Mouse (Mus musculus) midbrain, postnatal 0 days (tissue): ENCODE measurements at regions not wholly inside any gene's neighbourhood (a gene's known extent, or its start where the extent isn't known, plus 50 kb on each side); places are given as distances from the start of the nearest gene placed in this dataset.

ENCODE experiments used
- ATAC-seq: fragments of 200-750 bp; cut with Nextera tagmentation; 2 replicates; pipeline ENCODE4 v1.8.0; 2017; ENCODE audit warnings: moderate number of reproducible peaks, mild to moderate bottlenecking, moderate TSS enrichment, moderate library complexity; ENCODE audit not compliant: low FRiP score
- DNase-seq: peaks from one replicate; pipeline ENCODE4 v3.0.0-alpha.2; 2015; ENCODE audit warnings: low spot score
- H3K27ac ChIP-seq: fragments of 300-500 bp; sonication (generic); 2 replicates; pipeline ENCODE4 v1.5.1; 2014; ENCODE audit warnings: low read depth, mild to moderate bottlenecking, low read length, mixed read lengths
- H3K27me3 ChIP-seq: fragments of 300-500 bp; sonication (generic); 2 replicates; pipeline ENCODE4 v1.6.1; 2014; ENCODE audit warnings: low read length, control low read depth, mixed read lengths; ENCODE audit not compliant: insufficient read depth
- H3K36me3 ChIP-seq: fragments of 300-500 bp; sonication (generic); 2 replicates; pipeline ENCODE4 v1.6.1; 2014; ENCODE audit warnings: low read length, control low read depth, mixed read lengths; ENCODE audit not compliant: insufficient read depth
- H3K4me1 ChIP-seq: fragments of 300-500 bp; sonication (generic); 2 replicates; pipeline ENCODE4 v1.6.1; 2014; ENCODE audit warnings: mild to moderate bottlenecking, control low read depth, antibody characterized with exemption, low read length, mixed read lengths; ENCODE audit not compliant: insufficient read depth
- H3K4me2 ChIP-seq: fragments of 300-500 bp; sonication (generic); 2 replicates; pipeline ENCODE4 v1.6.1; 2014; ENCODE audit warnings: low read depth, mild to moderate bottlenecking, low read length, mixed read lengths; ENCODE audit not compliant: poor library complexity, severe bottlenecking
- H3K4me3 ChIP-seq: fragments of 300-500 bp; sonication (generic); 2 replicates; pipeline ENCODE4 v1.5.1; 2014; ENCODE audit warnings: low read depth, mild to moderate bottlenecking, low read length, moderate library complexity
- H3K9ac ChIP-seq: fragments of 300-500 bp; sonication (generic); replicated peaks from 2 replicates; pipeline ENCODE4 v1.6.1; 2014; ENCODE audit warnings: mild to moderate bottlenecking, low read length, moderate library complexity, mixed read lengths; ENCODE audit not compliant: poor library complexity, severe bottlenecking
- H3K9me3 ChIP-seq: fragments of 300-500 bp; sonication (generic); 2 replicates; pipeline ENCODE4 v1.6.1; 2016; ENCODE audit warnings: low read length, control low read depth
- CTCF ChIP-seq: IDR thresholded peaks from 2 replicates; pipeline ENCODE4 v1.5.1; 2016; ENCODE audit warnings: antibody characterized with exemption, mild to moderate bottlenecking
- WGBS: fragments of 180-500 bp; shearing (Covaris S2); extraction: QIAGEN DNeasy Blood & Tissue Kit; methylation state at CpG from one replicate; pipeline ENCODE4 v1.1.7; 2014; 5-methylcytosine and 5-hydroxymethylcytosine counted together

GRCm38 (mm10) chr2:117486447-117486846 lies 143.6 kb upstream of the Rasgrp1 start:
- Histone ChIP-seq H3K9ac (no peak overlapping the region), H3K9me3 (no peaks in the 10 kb centered on the region), H3K4me2 (no peak overlapping the region), H3K4me1 (no peaks in the 10 kb centered on the region), H3K27ac (no peak overlapping the region), H3K27me3 (no peaks in the 10 kb centered on the region), H3K4me3 (no peak overlapping the region), H3K36me3 (no peaks in the 10 kb centered on the region)
- DNase-seq = no peak
- WGBS = 93% methylated on average over 2 of the region's 2 CpGs
- no peak for TF ChIP-seq CTCF
- ATAC-seq = no peak

GRCm38 (mm10) chr2:117498565-117498964 lies 155.8 kb upstream of the Rasgrp1 start:
- no peaks in the 10 kb centered on the region for H3K27me3 ChIP-seq
- H3K9me3 ChIP-seq = no peaks in the 10 kb centered on the region
- H3K9ac ChIP-seq = no peak overlapping the region
- no peaks in the 10 kb centered on the region for H3K36me3 ChIP-seq
- no peak overlapping the region for H3K4me2 ChIP-seq
- WGBS = 87% methylated on average over 5 of the region's 5 CpGs
- H3K27ac ChIP-seq = no peak overlapping the region
- no peak for ATAC-seq
- TF ChIP-seq CTCF = no peak
- no peak for DNase-seq
- H3K4me1 ChIP-seq = no peaks in the 10 kb centered on the region
- no peak overlapping the region for H3K4me3 ChIP-seq

- Histone ChIP-seq H3K36me3 (no peaks in the 10 kb centered on the region), H3K9me3 (no peaks in the 10 kb centered on the region), H3K4me2 (no peak overlapping the region), H3K27me3 (no peaks in the 10 kb centered on the region), H3K9ac (no peak overlapping the region), H3K4me3 (no peak overlapping the region), H3K4me1 (no peaks in the 10 kb centered on the region), H3K27ac (no peak overlapping the region)
- DNase-seq = no peak
- ATAC-seq = no peak
- no peak for TF ChIP-seq CTCF
These were observed 159.8 kb upstream of the Rasgrp1 start for GRCm38 (mm10) chr2:117502611-117503010.

- no peak for TF ChIP-seq CTCF
- H3K27me3 ChIP-seq = no peaks in the 10 kb centered on the region
- no peaks in the 10 kb centered on the region for H3K36me3 ChIP-seq
- H3K9me3 ChIP-seq = no peaks in the 10 kb centered on the region
- ATAC-seq (no peak), DNase-seq (no peak)
- no peak overlapping the region for H3K9ac ChIP-seq
- no peak overlapping the region for H3K27ac ChIP-seq
- H3K4me2 ChIP-seq = no peak overlapping the region
- H3K4me1 ChIP-seq = no peaks in the 10 kb centered on the region
- WGBS = 67% methylated on average over 3 of the region's 3 CpGs
- H3K4me3 ChIP-seq = no peak overlapping the region
These were observed 168.9 kb upstream of the Rasgrp1 start for GRCm38 (mm10) chr2:117511737-117512136.

- ATAC-seq (no peak), DNase-seq (peak; percentile 16)
- TF ChIP-seq CTCF = no peak
These were observed 169.8 kb upstream of the Rasgrp1 start for GRCm38 (mm10) chr2:117512551-117512950.

GRCm38 (mm10) chr2:117524437-117524836 lies 181.6 kb upstream of the Rasgrp1 start:
- Histone ChIP-seq H3K9ac (no peak overlapping the region), H3K27me3 (no peaks in the 10 kb centered on the region), H3K4me2 (no peak overlapping the region), H3K9me3 (no peaks in the 10 kb centered on the region), H3K36me3 (no peaks in the 10 kb centered on the region), H3K27ac (no peak overlapping the region), H3K4me1 (no peaks in the 10 kb centered on the region; the same call in 1 of the 2 replicates), H3K4me3 (no peak overlapping the region)
- WGBS = 84% methylated on average over 5 of the region's 5 CpGs
- no peak for ATAC-seq
- DNase-seq = no peak
- no peak for TF ChIP-seq CTCF

More at GRCm38 (mm10) chr2:117512551-117512950, 169.8 kb upstream of the Rasgrp1 start:
- WGBS = 75% methylated on average over 9 of the region's 9 CpGs
- no peaks in the 10 kb centered on the region for H3K36me3 ChIP-seq
- H3K9me3 ChIP-seq = no peaks in the 10 kb centered on the region
- H3K9ac ChIP-seq = no peak overlapping the region
- H3K4me1 ChIP-seq = no peaks in the 10 kb centered on the region
- H3K27ac ChIP-seq = no peak overlapping the region
- no peaks in the 10 kb centered on the region for H3K27me3 ChIP-seq
- H3K4me3 ChIP-seq = no peak overlapping the region
- H3K4me2 ChIP-seq = no peak overlapping the region
